Mouse (Mus musculus): ENCODE data around the gene Hdac1. TPM values are rescaled to one million over a fixed set of nuclear protein-coding genes. Genes with fewer than 3 reads are reported as not detected.

Hdac1 gene
- polyA plus RNA-seq, 1 experiment from 2014 or later = 207 TPM

DNA sequence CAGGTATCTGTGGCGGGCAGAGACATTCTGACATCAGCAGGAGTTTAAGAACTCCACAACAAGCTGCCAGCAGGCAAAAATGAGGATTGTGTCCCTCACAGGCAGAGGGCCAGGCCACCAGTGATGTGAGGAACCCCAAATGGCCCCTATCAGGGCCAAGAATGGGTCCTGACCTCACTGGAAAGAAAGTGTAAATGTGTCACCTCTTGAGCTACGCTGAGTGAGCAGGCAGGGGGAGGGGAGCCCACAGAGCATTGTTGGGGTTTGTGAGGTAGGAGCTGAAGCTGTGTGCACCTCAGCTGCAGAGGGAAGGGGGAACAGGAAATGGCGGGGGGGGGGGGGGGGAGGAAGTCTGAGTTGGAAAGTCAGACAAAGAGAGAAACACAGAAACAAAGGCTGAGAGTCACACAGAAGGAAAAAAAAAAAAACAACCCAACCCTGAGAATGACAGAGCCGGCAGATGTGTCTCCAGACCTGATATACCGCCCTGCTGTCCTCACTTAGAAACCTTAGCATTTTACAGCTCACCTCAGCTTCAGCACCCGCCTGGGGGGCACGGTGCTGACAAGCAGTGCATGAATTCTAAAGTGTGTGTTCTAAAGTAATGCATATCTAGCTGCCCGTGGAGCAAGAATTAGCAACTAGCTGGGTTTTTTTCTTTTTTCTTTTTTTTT lies 32.8 kb upstream of the Hdac1 start:
- 46% methylated on average over 7 of the region's 8 CpGs for WGBS
- Histone ChIP-seq H3K9me3 (replicated peaks) (no peaks in the 10 kb centered on the region), H3K36me3 (no peaks in the 10 kb centered on the region), H3K4me1 (no peaks in the 10 kb centered on the region), H3K9ac (no peak overlapping the region), H3K4me3 (replicated peaks) (no peak overlapping the region), H3K4me2 (replicated peaks) (no peak overlapping the region), H3K27ac (replicated peaks) (no peak overlapping the region), H3K27me3 (no peaks in the 10 kb centered on the region)
- ATAC-seq (ENCODE audit: insufficient number of reproducible peaks, low FRiP score, low TSS enrichment, low read depth) = no peak

DNA sequence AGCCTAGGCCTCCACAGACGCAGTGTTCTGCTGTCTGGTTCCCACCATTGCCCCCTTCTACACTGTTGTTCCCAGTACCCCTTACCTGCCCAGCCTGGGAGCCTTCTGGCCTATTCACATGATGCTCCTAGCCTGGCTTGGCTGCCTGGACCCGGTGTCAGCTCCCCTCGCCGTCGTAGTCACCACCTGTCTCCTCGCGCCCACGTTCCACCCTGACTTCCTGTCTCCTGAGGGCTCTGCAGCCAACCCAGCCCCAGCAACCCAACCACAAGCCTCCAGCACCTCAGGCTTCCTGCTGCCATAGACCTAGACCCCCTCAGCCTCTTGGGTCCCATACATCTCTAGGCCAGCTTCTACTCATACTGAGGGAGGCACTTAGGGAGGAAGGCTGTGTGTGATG lies 30.9 kb upstream of the Hdac1 start, which contains the start of gene Lck:
Gene Lck, minus strand, starts transcription at position 212 of the 400 bp plus-strand sequence.
- Histone ChIP-seq H3K4me2 (replicated peaks) (no peak within 1 kb of the TSS), H3K9ac (no peak within 1 kb of the TSS), H3K4me1 (no peaks in the 10 kb centered on the region), H3K4me3 (replicated peaks) (no peak within 1 kb of the TSS), H3K36me3 (no peaks in the 10 kb centered on the region), H3K27ac (replicated peaks) (no peak within 1 kb of the TSS), H3K9me3 (replicated peaks) (no peaks in the 10 kb centered on the region), H3K27me3 (no peaks in the 10 kb centered on the region)
- 84% methylated on average over 8 of the region's 8 CpGs for WGBS
- no peak for ATAC-seq (ENCODE audit: insufficient number of reproducible peaks, low FRiP score, low TSS enrichment, low read depth)

- 97% methylated on average over 4 of the region's 4 CpGs for WGBS
- ATAC-seq (ENCODE audit: insufficient number of reproducible peaks, low FRiP score, low TSS enrichment, low read depth) = no peak
Measured at GRCm38 (mm10) chr4:129573093-129573370, 30.5 kb upstream of the Hdac1 start.

GRCm38 (mm10) chr4:129572236-129573092 lies 30.0 kb upstream of the Hdac1 start:
- Histone ChIP-seq H3K4me1 (no peaks in the 10 kb centered on the region), H3K36me3 (no peaks in the 10 kb centered on the region), H3K4me3 (replicated peaks) (no peak overlapping the region), H3K9ac (no peak overlapping the region), H3K27me3 (no peaks in the 10 kb centered on the region), H3K9me3 (replicated peaks) (no peaks in the 10 kb centered on the region), H3K4me2 (replicated peaks) (no peak overlapping the region), H3K27ac (replicated peaks) (no peak overlapping the region)
- no peak for ATAC-seq (ENCODE audit: insufficient number of reproducible peaks, low FRiP score, low TSS enrichment, low read depth)
- 82% methylated on average over 13 of the region's 13 CpGs for WGBS

More at GRCm38 (mm10) chr4:129573093-129573370, 30.5 kb upstream of the Hdac1 start:
- no peaks in the 10 kb centered on the region for H3K4me1 ChIP-seq
- H3K4me3 ChIP-seq (replicated peaks) = no peak overlapping the region
- no peak overlapping the region for H3K4me2 ChIP-seq (replicated peaks)
- no peaks in the 10 kb centered on the region for H3K36me3 ChIP-seq
- no peak overlapping the region for H3K27ac ChIP-seq (replicated peaks)
- no peaks in the 10 kb centered on the region for H3K9me3 ChIP-seq (replicated peaks)
- no peak overlapping the region for H3K9ac ChIP-seq
- no peaks in the 10 kb centered on the region for H3K27me3 ChIP-seq

GRCm38 (mm10) chr4:129571551-129572084 lies 29.1 kb upstream of the Hdac1 start:
- Histone ChIP-seq H3K9me3 (replicated peaks) (no peaks in the 10 kb centered on the region), H3K27me3 (no peaks in the 10 kb centered on the region), H3K9ac (no peak overlapping the region), H3K4me3 (replicated peaks) (no peak overlapping the region), H3K27ac (replicated peaks) (no peak overlapping the region), H3K4me2 (replicated peaks) (no peak overlapping the region), H3K36me3 (no peaks in the 10 kb centered on the region), H3K4me1 (no peaks in the 10 kb centered on the region)
- ATAC-seq (ENCODE audit: insufficient number of reproducible peaks, low FRiP score, low TSS enrichment, low read depth) = no peak
- 78% methylated on average over 8 of the region's 8 CpGs for WGBS

GRCm38 (mm10) chr4:129570028-129570427 lies 27.5 kb upstream of the Hdac1 start:
- Histone ChIP-seq H3K27me3 (no peaks in the 10 kb centered on the region), H3K4me3 (replicated peaks) (no peak overlapping the region), H3K4me2 (replicated peaks) (no peak overlapping the region), H3K27ac (replicated peaks) (no peak overlapping the region), H3K9me3 (replicated peaks) (no peaks in the 10 kb centered on the region), H3K9ac (no peak overlapping the region), H3K4me1 (no peaks in the 10 kb centered on the region), H3K36me3 (no peaks in the 10 kb centered on the region)
- whole genome bisulfite sequencing = 84% methylated on average over 6 of the region's 6 CpGs
- no peak for ATAC-seq (ENCODE audit: insufficient number of reproducible peaks, low FRiP score, low TSS enrichment, low read depth)

DNA sequence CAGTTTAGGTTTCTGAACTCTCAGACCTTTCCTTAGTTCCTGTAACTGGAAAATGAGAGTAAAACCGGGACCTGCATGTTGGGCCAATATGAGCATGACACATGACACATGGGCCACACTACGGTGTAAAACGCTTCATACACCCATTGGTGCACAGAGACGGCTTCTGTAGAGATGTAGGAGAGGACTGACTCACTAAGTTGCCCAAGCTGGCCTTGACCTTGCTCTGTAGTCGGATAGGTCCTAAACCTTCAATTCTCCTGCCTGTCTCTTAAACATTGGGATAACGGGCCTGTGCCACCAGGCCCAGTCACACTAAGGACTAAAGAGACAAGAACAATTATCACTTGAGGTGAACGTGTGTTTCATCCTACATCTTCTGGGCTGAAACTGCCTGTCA lies 25.9 kb upstream of the Hdac1 start:
- no peak for ATAC-seq (ENCODE audit: insufficient number of reproducible peaks, low FRiP score, low TSS enrichment, low read depth)

DNA sequence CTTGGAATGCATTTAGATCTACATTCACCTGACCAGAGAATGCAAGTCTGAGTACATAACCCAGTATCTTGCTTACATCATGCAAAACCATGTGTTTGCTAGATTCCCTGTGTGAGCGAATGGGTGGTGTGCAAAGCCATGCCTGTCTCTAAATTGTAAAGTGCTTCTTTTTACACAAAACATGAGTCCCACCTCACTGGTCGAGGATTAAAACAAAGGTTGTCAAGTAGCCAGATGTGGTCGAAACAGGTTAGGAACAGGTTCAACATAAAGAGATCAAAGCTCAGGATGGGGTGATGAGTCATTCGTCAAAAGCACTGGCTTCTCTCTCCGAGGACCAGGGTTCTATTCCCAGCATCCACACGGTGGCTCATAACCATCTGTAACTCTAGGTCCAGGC lies 22.6 kb upstream of the Hdac1 start:
- Histone ChIP-seq H3K27me3 (no peaks in the 10 kb centered on the region), H3K4me3 (replicated peaks) (no peak overlapping the region), H3K4me1 (0 out of 2 replicates have a peak, but pooled peaks cover 3% of the 10 kb centered on the region), H3K4me2 (replicated peaks) (no peak overlapping the region), H3K27ac (replicated peaks) (no peak overlapping the region), H3K36me3 (no peaks in the 10 kb centered on the region), H3K9me3 (replicated peaks) (no peaks in the 10 kb centered on the region), H3K9ac (no peak overlapping the region)
- ATAC-seq (ENCODE audit: insufficient number of reproducible peaks, low FRiP score, low TSS enrichment, low read depth) = no peak
- 78% methylated on average over 6 of the region's 6 CpGs for WGBS

More for the DNA sequence above, 25.9 kb upstream of the Hdac1 start:
- Histone ChIP-seq H3K27me3 (no peaks in the 10 kb centered on the region), H3K9ac (no peak overlapping the region), H3K4me1 (0 out of 2 replicates have a peak, but pooled peaks cover 3% of the 10 kb centered on the region), H3K4me3 (replicated peaks) (no peak overlapping the region), H3K27ac (replicated peaks) (no peak overlapping the region), H3K36me3 (no peaks in the 10 kb centered on the region), H3K4me2 (replicated peaks) (no peak overlapping the region), H3K9me3 (replicated peaks) (no peaks in the 10 kb centered on the region)
- 90% methylated on average over 7 of the region's 7 CpGs for WGBS

DNA sequence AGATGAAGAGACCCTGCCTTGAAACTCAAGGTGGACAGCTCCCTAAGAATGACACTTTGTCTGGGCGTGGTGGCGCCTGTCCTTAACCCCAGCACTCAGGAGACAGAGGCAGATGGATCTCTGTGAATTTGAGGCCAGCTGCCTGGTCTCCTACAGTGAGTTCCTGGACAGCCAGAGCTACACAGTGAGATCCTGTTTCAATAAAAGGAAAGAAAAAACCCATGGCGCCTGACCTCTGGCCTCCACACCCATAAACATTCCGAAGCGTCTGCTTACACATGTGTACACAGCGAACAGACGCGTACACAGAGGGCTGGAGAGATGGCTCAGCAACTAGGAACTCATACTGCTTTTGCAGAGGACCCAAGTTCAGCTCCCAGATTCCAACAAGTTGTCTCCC lies 21.2 kb upstream of the Hdac1 start:
- Histone ChIP-seq H3K4me1 (0 out of 2 replicates have a peak, but pooled peaks cover 3% of the 10 kb centered on the region), H3K27ac (replicated peaks) (no peak overlapping the region), H3K9ac (no peak overlapping the region), H3K36me3 (no peaks in the 10 kb centered on the region), H3K4me2 (replicated peaks) (no peak overlapping the region), H3K4me3 (replicated peaks) (no peak overlapping the region), H3K9me3 (replicated peaks) (no peaks in the 10 kb centered on the region), H3K27me3 (no peaks in the 10 kb centered on the region)
- 39% methylated on average over 8 of the region's 8 CpGs for WGBS
- ATAC-seq (ENCODE audit: insufficient number of reproducible peaks, low FRiP score, low TSS enrichment, low read depth) = no peak

DNA sequence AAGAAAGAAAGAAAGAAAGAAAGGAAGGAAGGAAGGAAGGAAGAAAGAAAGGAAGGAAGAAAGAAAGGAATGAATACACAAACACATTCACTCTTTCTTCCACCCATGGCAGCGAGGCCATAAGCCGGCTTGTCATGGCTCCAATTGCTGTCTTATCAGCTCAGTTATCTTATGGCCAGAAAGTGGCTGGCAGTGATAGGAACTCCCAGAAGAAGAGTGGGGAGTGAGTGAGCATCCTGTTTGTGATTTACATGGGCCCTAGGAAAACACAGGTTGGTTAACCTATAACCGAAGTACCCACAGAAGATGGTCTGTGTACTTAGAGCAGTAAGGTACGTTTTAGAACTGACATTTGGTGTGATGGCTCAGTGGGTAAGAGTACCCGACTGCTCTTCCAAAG lies 18.7 kb upstream of the Hdac1 start:
- no peaks in the 10 kb centered on the region for H3K36me3 ChIP-seq
- no peak overlapping the region for H3K9ac ChIP-seq
- H3K9me3 ChIP-seq (replicated peaks) = no peaks in the 10 kb centered on the region
- H3K4me2 ChIP-seq (replicated peaks) = no peak overlapping the region
- 88% methylated on average over 5 of the region's 5 CpGs for WGBS
- H3K27ac ChIP-seq (replicated peaks) = no peak overlapping the region
- no peak for ATAC-seq (ENCODE audit: insufficient number of reproducible peaks, low FRiP score, low TSS enrichment, low read depth)
- H3K4me3 ChIP-seq (replicated peaks) = no peak overlapping the region
- H3K27me3 ChIP-seq = no peaks in the 10 kb centered on the region
- peaks cover 11% of the 10 kb centered on the region for H3K4me1 ChIP-seq

DNA sequence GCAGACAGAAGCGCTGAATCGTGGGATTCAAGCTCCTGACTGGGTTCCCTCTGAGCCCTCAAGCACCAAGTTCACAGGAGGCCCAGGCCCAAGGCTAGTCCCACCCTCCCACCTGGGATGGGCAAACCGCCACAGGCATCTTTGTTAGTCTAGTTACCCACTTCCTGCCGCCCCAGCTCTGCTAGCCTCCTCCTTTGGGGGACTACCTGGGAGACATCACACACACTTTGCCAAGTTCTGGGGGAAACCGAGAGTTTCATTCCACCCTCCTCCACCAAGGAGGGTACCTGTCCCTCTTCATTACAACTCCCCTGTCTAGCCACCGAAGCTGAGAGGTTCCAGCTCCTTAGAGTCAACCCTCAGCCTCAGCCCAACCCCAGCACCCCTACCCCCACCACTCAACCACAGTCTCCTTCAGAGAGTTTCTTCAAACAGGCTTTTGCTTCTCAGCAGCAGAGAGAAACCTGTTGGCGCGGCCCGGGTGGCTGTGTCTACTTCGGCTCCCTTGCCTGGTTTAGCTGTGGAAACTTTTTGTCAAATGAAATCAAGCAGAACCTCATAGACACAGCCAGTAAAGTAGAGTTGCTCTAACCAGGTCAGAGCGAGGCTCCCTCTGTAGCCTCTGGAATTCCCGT lies 15.9 kb upstream of the Hdac1 start:
- Histone ChIP-seq H3K4me2 (replicated peaks) (no peak overlapping the region), H3K27me3 (no peaks in the 10 kb centered on the region), H3K9ac (no peak overlapping the region), H3K9me3 (replicated peaks) (no peaks in the 10 kb centered on the region), H3K4me3 (replicated peaks) (no peak overlapping the region), H3K27ac (replicated peaks) (no peak overlapping the region), H3K36me3 (no peaks in the 10 kb centered on the region), H3K4me1 (peaks cover 19% of the 10 kb centered on the region)
- WGBS = 84% methylated on average over 12 of the region's 12 CpGs
- no peak for ATAC-seq (ENCODE audit: insufficient number of reproducible peaks, low FRiP score, low TSS enrichment, low read depth)

Measured in embryonic facial prominence, embryonic 15.5 days (tissue).